ENCODE assay signal across 8 mouse cellular contexts in genomic region chr9:107575579-107576356, GRCm38 (mm10). TPM values are rescaled to one million over a fixed set of nuclear protein-coding genes. Genes with fewer than 3 reads are reported as not detected.
DNase-seq lines count a peak whose midpoint lies in the region; ATAC-seq lines count a peak whose summit lies in the region.

No protein-coding gene starts in this region.

- peaks cover 24% of the 10 kb centered on the region for H3K36me3 ChIP-seq in hindbrain, embryonic 15.5 days
- H3K36me3 ChIP-seq in hindbrain, embryonic 11.5 days (ENCODE audit: control insufficient read depth, insufficient read depth, low read length): peaks cover 25% of the 10 kb centered on the region
- peaks cover 38% of the 10 kb centered on the region for H3K36me3 ChIP-seq in embryonic facial prominence, embryonic 12.5 days
- H3K36me3 ChIP-seq in limb, embryonic 15.5 days: peaks cover 39% of the 10 kb centered on the region

- peaks cover 30% of the 10 kb centered on the region for H3K4me1 ChIP-seq in hindbrain, embryonic 15.5 days (replicated peaks)
- peaks cover 5% of the 10 kb centered on the region for H3K4me1 ChIP-seq in hindbrain, embryonic 11.5 days (replicated peaks; ENCODE audit: control insufficient read depth, insufficient read depth, low read length)
- peaks cover 40% of the 10 kb centered on the region for H3K4me1 ChIP-seq in embryonic facial prominence, embryonic 12.5 days
- peaks cover 54% of the 10 kb centered on the region for H3K4me1 ChIP-seq in limb, embryonic 15.5 days

- H3K4me3 ChIP-seq in hindbrain, embryonic 15.5 days: no peak overlapping the region
- H3K4me3 ChIP-seq in hindbrain, embryonic 11.5 days (ENCODE audit: low read depth, low read length): no peak overlapping the region
- H3K4me3 ChIP-seq in embryonic facial prominence, embryonic 12.5 days: no peak overlapping the region
- H3K4me3 ChIP-seq in limb, embryonic 15.5 days: 0 out of 2 replicates have a peak overlapping the region, but pooled peaks have one; percentile 43

- no peak overlapping the region for H3K4me2 ChIP-seq in hindbrain, embryonic 15.5 days
- no peak overlapping the region for H3K4me2 ChIP-seq in hindbrain, embryonic 11.5 days (replicated peaks; ENCODE audit: low read depth, low read length)
- peak overlapping the region; percentile 57; the same call in 1 of the 2 replicates for H3K4me2 ChIP-seq in embryonic facial prominence, embryonic 12.5 days (replicated peaks)
- 0 out of 2 replicates have a peak overlapping the region, but pooled peaks have one; percentile 57 for H3K4me2 ChIP-seq in limb, embryonic 15.5 days

- H3K27me3 ChIP-seq in hindbrain, embryonic 15.5 days: no peaks in the 10 kb centered on the region
- no peaks in the 10 kb centered on the region for H3K27me3 ChIP-seq in hindbrain, embryonic 11.5 days (ENCODE audit: control insufficient read depth, insufficient read depth, low read length)
- no peaks in the 10 kb centered on the region for H3K27me3 ChIP-seq in embryonic facial prominence, embryonic 12.5 days
- H3K27me3 ChIP-seq in limb, embryonic 15.5 days: no peaks in the 10 kb centered on the region

- peak overlapping the region; percentile 9; the same call in 1 of the 2 replicates for H3K27ac ChIP-seq in hindbrain, embryonic 15.5 days (replicated peaks)
- no peak overlapping the region for H3K27ac ChIP-seq in hindbrain, embryonic 11.5 days (ENCODE audit: low read depth, low read length)
- peak overlapping the region; percentile 75 for H3K27ac ChIP-seq in embryonic facial prominence, embryonic 12.5 days
- peak overlapping the region; percentile 87 for H3K27ac ChIP-seq in limb, embryonic 15.5 days

- WGBS in hindbrain, embryonic 15.5 days: 87% methylated on average over 14 of the region's 14 CpGs
- WGBS in hindbrain, embryonic 11.5 days: 88% methylated on average over 14 of the region's 14 CpGs
- 76% methylated on average over 14 of the region's 14 CpGs for WGBS in embryonic facial prominence, embryonic 12.5 days
- 70% methylated on average over 14 of the region's 14 CpGs for WGBS in limb, embryonic 15.5 days

- no peaks in the 10 kb centered on the region for H3K9me3 ChIP-seq in hindbrain, embryonic 15.5 days
- no peaks in the 10 kb centered on the region for H3K9me3 ChIP-seq in hindbrain, embryonic 11.5 days (ENCODE audit: control insufficient read depth, low read length)
- no peaks in the 10 kb centered on the region for H3K9me3 ChIP-seq in embryonic facial prominence, embryonic 12.5 days
- H3K9me3 ChIP-seq in limb, embryonic 15.5 days: no peaks in the 10 kb centered on the region

- DNase-seq in hindbrain, embryonic 11.5 days (ENCODE audit: low spot score): no peak
- peak; percentile 96 for DNase-seq in ES-CJ7 (ENCODE audit: low read depth, low spot score)
- no peak for DNase-seq in testis, postnatal 14 days (ENCODE audit: low spot score)
- DNase-seq in ovary, postnatal 36 days (ENCODE audit: low spot score): no peak
- DNase-seq in frontal cortex, postnatal 14 days (ENCODE audit: low spot score in 2 of 2): no peak

- no peak for ATAC-seq in hindbrain, embryonic 15.5 days (ENCODE audit: low FRiP score, low read depth)
- no peak for ATAC-seq in hindbrain, embryonic 11.5 days (ENCODE audit: low FRiP score)
- no peak for ATAC-seq in embryonic facial prominence, embryonic 12.5 days (ENCODE audit: insufficient number of reproducible peaks, insufficient read depth, low FRiP score, low TSS enrichment)
- no peak for ATAC-seq in limb, embryonic 15.5 days (ENCODE audit: insufficient number of reproducible peaks, low FRiP score, low TSS enrichment, low read depth)

- no peak overlapping the region for H3K9ac ChIP-seq in hindbrain, embryonic 15.5 days
- no peak overlapping the region for H3K9ac ChIP-seq in hindbrain, embryonic 11.5 days (ENCODE audit: low read depth, low read length)
- no peak overlapping the region for H3K9ac ChIP-seq in embryonic facial prominence, embryonic 12.5 days
- no peak overlapping the region for H3K9ac ChIP-seq in limb, embryonic 15.5 days

RNA-seq across cellular contexts. Expression of gene Hyal1, which starts 1.0 kb away (rescaled TPM):
- 7.5 and 8.4 TPM in 2 replicates for polyA plus RNA-seq in hindbrain, embryonic 15.5 days (2015; fragmentation: Nextera tagmentation; extraction: Ambion mirVana)
- 3.6 and 4.4 TPM in 2 replicates for polyA plus RNA-seq in hindbrain, embryonic 11.5 days (2014; fragmentation: Nextera tagmentation; extraction: Ambion mirVana)
- 12.2 and 13.2 TPM in 2 replicates for polyA plus RNA-seq in embryonic facial prominence, embryonic 12.5 days (2016; fragmentation: Nextera tagmentation; extraction: Ambion mirVana)
- 12.8 and 13.7 TPM in 2 replicates for polyA plus RNA-seq in limb, embryonic 15.5 days (2015; fragmentation: Nextera tagmentation; extraction: Ambion mirVana)

RNA-seq across cellular contexts. Expression of gene Naa80, which starts 2.9 kb away (rescaled TPM):
- 17.6 and 19.5 TPM in 2 replicates for polyA plus RNA-seq in hindbrain, embryonic 15.5 days (2015; fragmentation: Nextera tagmentation; extraction: Ambion mirVana)
- 10.5 and 11.3 TPM in 2 replicates for polyA plus RNA-seq in hindbrain, embryonic 11.5 days (2014; fragmentation: Nextera tagmentation; extraction: Ambion mirVana)
- 15.0 and 15.4 TPM in 2 replicates for polyA plus RNA-seq in embryonic facial prominence, embryonic 12.5 days (2016; fragmentation: Nextera tagmentation; extraction: Ambion mirVana)
- polyA plus RNA-seq in limb, embryonic 15.5 days (2015; fragmentation: Nextera tagmentation; extraction: Ambion mirVana): 17.6 and 21.4 TPM in 2 replicates

RNA-seq across cellular contexts. Expression of gene Hyal3, which starts 4.8 kb away (rescaled TPM):
- polyA plus RNA-seq in hindbrain, embryonic 15.5 days (2015; fragmentation: Nextera tagmentation; extraction: Ambion mirVana): 1.8 and 2.2 TPM in 2 replicates
- polyA plus RNA-seq in hindbrain, embryonic 11.5 days (2014; fragmentation: Nextera tagmentation; extraction: Ambion mirVana): 0.18 and 0.39 TPM in 2 replicates
- 1.4 and 1.5 TPM in 2 replicates for polyA plus RNA-seq in embryonic facial prominence, embryonic 12.5 days (2016; fragmentation: Nextera tagmentation; extraction: Ambion mirVana)
- 1.6 and 1.8 TPM in 2 replicates for polyA plus RNA-seq in limb, embryonic 15.5 days (2015; fragmentation: Nextera tagmentation; extraction: Ambion mirVana)

RNA-seq across cellular contexts. Expression of gene Hyal2, which starts 8.0 kb away (rescaled TPM):
- 65.8 and 67.4 TPM in 2 replicates for polyA plus RNA-seq in hindbrain, embryonic 15.5 days (2015; fragmentation: Nextera tagmentation; extraction: Ambion mirVana)
- polyA plus RNA-seq in hindbrain, embryonic 11.5 days (2014; fragmentation: Nextera tagmentation; extraction: Ambion mirVana): 116 and 123 TPM in 2 replicates
- polyA plus RNA-seq in embryonic facial prominence, embryonic 12.5 days (2016; fragmentation: Nextera tagmentation; extraction: Ambion mirVana): 132 and 134 TPM in 2 replicates
- polyA plus RNA-seq in limb, embryonic 15.5 days (2015; fragmentation: Nextera tagmentation; extraction: Ambion mirVana): 101 and 104 TPM in 2 replicates

RNA-seq across cellular contexts. Expression of gene Ifrd2, which starts 11.7 kb away (rescaled TPM):
- polyA plus RNA-seq in hindbrain, embryonic 15.5 days (2015; fragmentation: Nextera tagmentation; extraction: Ambion mirVana): 16.3 and 17.3 TPM in 2 replicates
- polyA plus RNA-seq in hindbrain, embryonic 11.5 days (2014; fragmentation: Nextera tagmentation; extraction: Ambion mirVana): 26.9 and 27.7 TPM in 2 replicates
- polyA plus RNA-seq in embryonic facial prominence, embryonic 12.5 days (2016; fragmentation: Nextera tagmentation; extraction: Ambion mirVana): 35.8 and 36.9 TPM in 2 replicates
- polyA plus RNA-seq in limb, embryonic 15.5 days (2015; fragmentation: Nextera tagmentation; extraction: Ambion mirVana): 45.9 and 58.8 TPM in 2 replicates

Comparison
In these comparisons a context has a peak if more than half of its experiments do, and no peak if none do; other contexts are left out.
1. H3K4me2 ChIP-seq: peak in embryonic facial prominence, embryonic 12.5 days (single experiment) and limb, embryonic 15.5 days (single experiment); none in hindbrain, embryonic 15.5 days (single experiment) and hindbrain, embryonic 11.5 days (single experiment).